Mouse (Mus musculus) olfactory bulb, adult 2 months (tissue): ENCODE results near the gene Gpat3.

Experiments
- CTCF ChIP-seq: fragments of 200-500 bp; IDR thresholded peaks from 2 replicates; pipeline ENCODE4 v1.5.1; 2012; ENCODE audit warnings: low read depth, mild to moderate bottlenecking, low read length, moderate library complexity; ENCODE audit not compliant: insufficient read depth
- POLR2A ChIP-seq: fragments of 200-500 bp; IDR thresholded peaks from 2 replicates; pipeline ENCODE4 v1.6.1; 2012; ENCODE audit warnings: mild to moderate bottlenecking, low read depth, low read length, moderate library complexity; ENCODE audit not compliant: insufficient read depth

- TF ChIP-seq CTCF (no peak), POLR2A (no peak)
Observed at GRCm38 (mm10) chr5:100916416-100916815, 70.9 kb downstream of the Gpat3 start.
